Mouse (Mus musculus): ENCODE measurements at regions not wholly inside any gene's neighbourhood (a gene's known extent, or its start where the extent isn't known, plus 50 kb on each side); places are given as distances from the start of the nearest gene placed in this dataset.

DNA sequence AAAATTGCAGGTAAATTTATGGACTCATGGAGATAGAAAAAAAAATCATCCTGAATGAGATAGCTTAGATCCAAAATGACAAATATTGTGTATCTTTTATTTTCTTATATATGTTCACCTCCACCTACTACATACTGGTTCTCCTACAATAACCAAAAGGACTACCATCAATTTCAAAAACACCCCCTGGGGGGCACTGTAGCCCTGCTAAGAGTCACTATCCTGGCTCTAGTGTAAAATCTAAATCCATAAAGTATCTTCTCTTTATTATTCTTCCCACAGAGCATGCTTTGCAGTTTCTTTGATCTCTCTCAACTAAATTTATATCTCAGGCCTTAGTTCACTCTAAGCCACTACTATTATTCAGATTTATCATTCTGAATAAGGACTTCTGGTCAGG, 122.3 kb upstream of the Arhgef26 start:
- no peak for TF ChIP-seq EP300 (IDR thresholded peaks at IDR 0.05)
- TF ChIP-seq CTCF (IDR thresholded peaks at IDR 0.05): peak; percentile 64
